13 mouse cellular contexts compared by ENCODE assay signal in the genomic region with DNA sequence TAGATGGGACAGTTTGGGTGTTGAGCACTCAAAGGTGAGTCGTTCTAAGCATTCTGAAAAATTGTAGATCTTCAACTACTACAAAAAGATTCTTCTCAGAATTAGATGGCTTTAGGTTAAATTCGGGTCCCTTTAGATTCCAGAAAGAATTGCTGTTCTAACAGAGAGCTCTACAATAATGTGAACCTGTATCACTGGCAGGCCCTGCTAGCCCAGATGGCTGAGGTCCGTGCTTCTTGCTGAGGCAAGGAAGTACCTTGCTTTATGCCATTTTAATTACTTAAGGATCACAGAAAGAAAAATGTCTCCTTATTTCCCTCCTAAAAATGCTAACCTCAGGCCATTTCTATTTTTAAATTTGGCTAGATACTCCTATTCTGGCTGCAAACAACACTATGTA.
"Had no signal": no experiment of that assay in that cellular context is flagged by ENCODE, and none has a peak within 500 bp of the region (broad histone marks: within the 10 kb centered on the region; RNA-seq: fewer than 3 reads in every experiment).

No protein-coding gene starts in this region.

- ATAC-seq: midbrain, embryonic 16.5 days had no signal

- DNase-seq: lung, embryonic 14.5 days; lung, postnatal 10 days; lung, postnatal 4 days; midbrain, embryonic 14.5 days; retina, postnatal 1 day; right cerebral cortex, adult 18-20 months; right cerebral cortex, postnatal 25 days; right cerebral cortex, postnatal 4 days; spleen, adult 18-20 months; thymus, adult 18-20 months; thymus, postnatal 14 days; thymus, postnatal 36 days had no signal
